Mouse (Mus musculus) bone marrow macrophage, adult 2 months (primary cell): ENCODE results near the gene Slc30a3. TPM values are rescaled to one million over a fixed set of nuclear protein-coding genes. Genes with fewer than 3 reads are reported as not detected.
"Not testable (repeated sequence)": the region's sequence is repeated elsewhere in the genome, so short reads cannot be mapped to it uniquely, and the experiment has no call there.

ENCODE experiments used
- H3K27ac ChIP-seq: 2 replicates; pipeline ENCODE4 v1.5.1; 2012; ENCODE audit warnings: low read depth, low read length; ENCODE audit not compliant: insufficient read depth
- H3K4me1 ChIP-seq: 2 replicates; pipeline ENCODE4 v1.6.1; 2012; ENCODE audit warnings: low read length; ENCODE audit not compliant: control insufficient read depth, insufficient read depth
- H3K4me3 ChIP-seq: 2 replicates; pipeline ENCODE4 v1.5.1; 2012; ENCODE audit warnings: mild to moderate bottlenecking, low read length, moderate library complexity; ENCODE audit not compliant: insufficient read depth
- CTCF ChIP-seq: IDR thresholded peaks from 2 replicates; pipeline ENCODE4 v1.5.1; 2012; ENCODE audit warnings: low read depth, mild to moderate bottlenecking, low read length, moderate library complexity
- POLR2A ChIP-seq: IDR thresholded peaks from 2 replicates; pipeline ENCODE4 v1.6.1; 2012; ENCODE audit warnings: mild to moderate bottlenecking, low read depth, low read length, borderline replicate concordance
- polyA plus RNA-seq: library from polyadenylated mRNA; stranded (reverse); fragments of >200 nt; gene quantifications from 2 replicates; pipeline ENCODE4 v1.2.4, GENCODE M21; 2012; ENCODE audit not compliant: missing spikeins, insufficient read depth, insufficient read length

The Slc30a3 gene
- polyA plus RNA-seq, 1 experiment, result not detected

DNA sequence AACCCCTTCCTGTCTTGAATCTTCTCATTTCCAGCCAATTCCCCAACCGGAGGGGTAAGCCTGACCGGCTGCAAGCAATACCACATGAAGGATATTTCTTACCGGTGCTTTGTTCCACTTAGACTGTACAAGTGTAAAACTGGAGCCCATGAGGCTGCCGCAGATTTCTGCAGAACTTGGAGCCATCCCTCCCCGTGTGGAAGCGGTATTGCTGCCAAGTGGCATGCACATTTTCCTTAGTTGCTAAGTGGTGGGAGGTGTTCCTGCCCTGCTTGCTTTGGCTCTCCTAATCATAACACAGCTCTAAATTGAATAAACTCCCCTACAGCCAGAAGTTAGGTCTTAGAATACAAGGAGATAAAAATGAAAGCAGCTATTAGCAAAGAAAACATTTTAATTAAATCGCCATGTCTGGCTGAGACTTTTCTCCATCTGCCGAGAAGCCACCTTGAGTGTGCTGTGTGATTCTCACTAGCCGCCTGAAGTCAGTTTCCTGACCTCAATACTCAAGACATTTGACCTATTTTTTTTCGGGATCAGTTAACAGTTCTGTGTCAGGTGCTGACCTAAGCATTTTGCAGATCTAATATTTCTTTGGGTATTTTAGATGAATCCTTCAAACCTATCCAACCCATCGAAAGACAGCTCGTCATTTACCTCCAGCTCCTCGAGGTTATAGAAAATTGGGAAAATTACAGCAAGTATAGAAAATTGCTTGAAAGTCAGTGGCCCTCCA lies 27.8 kb downstream of the Slc30a3 start:
- Histone ChIP-seq H3K4me1 (no peaks in the 10 kb centered on the region), H3K4me3 (no peak overlapping the region), H3K27ac (no peak overlapping the region)
- TF ChIP-seq POLR2A (no peak), CTCF (no peak)

DNA sequence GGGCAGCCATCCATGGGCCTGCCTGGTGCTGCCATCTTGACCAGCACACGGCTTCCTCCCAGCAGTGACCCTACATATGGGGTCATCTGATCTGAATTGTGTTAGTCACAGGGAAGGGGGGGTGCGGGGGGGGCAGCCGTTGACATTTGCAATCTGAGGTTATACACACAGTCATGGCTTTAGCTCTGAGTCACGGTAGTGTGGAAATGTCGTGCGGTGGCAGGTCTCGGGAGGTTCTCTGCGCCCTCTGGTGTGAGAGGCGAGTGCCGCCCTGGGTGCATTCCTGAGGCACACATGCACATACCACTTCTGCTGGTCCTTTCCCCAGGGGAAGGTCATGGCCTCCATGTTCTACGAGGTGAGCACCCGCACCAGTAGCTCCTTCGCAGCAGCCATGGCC lies 31.7 kb downstream of the Slc30a3 start:
- Histone ChIP-seq H3K4me3 (no peak overlapping the region), H3K4me1 (no peaks in the 10 kb centered on the region), H3K27ac (no peak overlapping the region)
- TF ChIP-seq POLR2A (no peak), CTCF (no peak)

DNA sequence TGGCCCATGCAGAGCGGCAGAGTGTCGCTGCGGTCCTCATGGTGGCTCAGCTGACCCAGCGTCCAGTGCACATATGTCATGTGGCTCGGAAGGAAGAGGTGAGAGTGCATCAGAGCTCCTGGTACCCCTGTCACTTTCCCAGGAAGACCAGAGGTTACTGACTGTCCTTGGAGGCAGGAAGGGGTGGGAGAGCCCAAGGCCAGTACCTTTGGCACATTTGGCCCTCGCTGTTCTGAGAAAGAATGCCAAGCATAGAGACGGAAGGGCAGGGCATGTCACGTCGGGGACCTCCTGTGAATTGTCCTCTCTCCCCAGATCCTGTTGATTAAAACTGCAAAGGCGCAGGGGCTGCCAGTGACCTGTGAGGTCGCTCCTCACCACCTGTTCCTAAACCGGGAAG lies 34.9 kb downstream of the Slc30a3 start:
- Histone ChIP-seq H3K4me1 (no peaks in the 10 kb centered on the region), H3K4me3 (no peak overlapping the region), H3K27ac (no peak overlapping the region)
- TF ChIP-seq POLR2A (no peak), CTCF (no peak)

DNA sequence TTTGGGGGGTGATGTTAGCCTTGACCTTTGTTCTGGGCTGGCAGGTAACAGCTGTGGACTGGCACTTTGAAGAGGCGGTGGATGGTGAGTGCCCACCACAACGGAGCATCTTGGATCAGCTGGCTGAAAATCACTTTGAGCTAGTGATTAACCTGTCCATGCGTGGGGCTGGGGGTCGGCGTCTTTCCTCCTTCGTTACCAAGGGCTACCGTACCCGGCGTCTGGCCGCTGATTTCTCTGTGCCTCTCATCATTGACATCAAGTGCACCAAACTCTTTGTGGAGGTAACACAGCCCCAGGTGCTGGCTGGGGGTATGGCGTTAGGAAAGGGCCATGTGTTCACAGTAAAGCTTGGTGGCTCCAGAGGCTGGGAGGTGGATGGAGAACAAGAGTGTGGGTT lies 36.2 kb downstream of the Slc30a3 start:
- TF ChIP-seq CTCF (no peak), POLR2A (no peak)
- H3K4me3 ChIP-seq, result no peak overlapping the region

DNA sequence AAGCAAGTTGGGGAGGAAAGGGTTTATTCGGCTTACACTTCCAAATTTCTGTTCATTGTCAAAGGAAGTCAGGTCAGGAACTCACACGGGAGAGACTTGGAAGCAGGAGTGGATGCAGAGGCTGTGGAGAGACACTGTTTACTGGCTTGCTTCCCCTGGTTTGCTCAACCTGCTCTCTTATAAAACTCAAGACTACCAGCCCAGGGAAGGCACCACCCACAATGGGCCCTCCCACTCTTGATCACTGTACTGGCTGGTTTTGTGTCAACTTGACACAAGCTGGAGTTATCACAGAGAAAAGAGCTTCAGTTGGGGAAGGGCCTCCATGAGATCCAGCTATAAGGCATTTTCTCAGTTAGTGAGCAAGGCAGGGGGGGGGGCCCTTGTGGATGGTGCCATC lies 37.0 kb downstream of the Slc30a3 start:
- TF ChIP-seq CTCF (no peak), POLR2A (no peak)

More for the DNA sequence above, 36.2 kb downstream of the Slc30a3 start:
- H3K27ac ChIP-seq, result no peak overlapping the region
- H3K4me1 ChIP-seq, result no peaks in the 10 kb centered on the region

DNA sequence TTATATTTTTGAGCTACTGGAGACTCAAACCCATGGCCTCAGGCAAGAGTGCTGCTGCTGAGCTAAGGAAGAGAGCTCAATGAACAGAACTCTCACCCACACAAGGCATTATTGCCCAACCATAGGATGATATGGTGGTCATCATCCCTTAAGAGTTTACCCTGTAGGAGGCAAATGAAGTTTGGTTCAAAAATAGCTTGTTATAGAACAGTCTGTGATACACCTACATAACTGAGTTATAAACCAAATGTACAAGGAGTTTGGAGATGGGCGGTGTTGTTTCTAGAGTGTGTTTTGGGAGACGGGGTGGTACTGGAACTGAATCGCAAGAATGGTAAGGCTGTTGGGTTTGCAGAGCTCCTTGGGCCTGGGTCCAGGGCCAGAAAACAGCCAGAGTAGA lies 38.2 kb downstream of the Slc30a3 start:
- TF ChIP-seq CTCF, result no peak
- TF ChIP-seq POLR2A, result no peak
- H3K4me3 ChIP-seq, result no peak overlapping the region
- no peak overlapping the region for H3K27ac ChIP-seq
- no peaks in the 10 kb centered on the region for H3K4me1 ChIP-seq

More for the DNA sequence above, 37.0 kb downstream of the Slc30a3 start:
- Histone ChIP-seq H3K4me1 (no peaks in the 10 kb centered on the region), H3K4me3 (no peak overlapping the region), H3K27ac (no peak overlapping the region)

DNA sequence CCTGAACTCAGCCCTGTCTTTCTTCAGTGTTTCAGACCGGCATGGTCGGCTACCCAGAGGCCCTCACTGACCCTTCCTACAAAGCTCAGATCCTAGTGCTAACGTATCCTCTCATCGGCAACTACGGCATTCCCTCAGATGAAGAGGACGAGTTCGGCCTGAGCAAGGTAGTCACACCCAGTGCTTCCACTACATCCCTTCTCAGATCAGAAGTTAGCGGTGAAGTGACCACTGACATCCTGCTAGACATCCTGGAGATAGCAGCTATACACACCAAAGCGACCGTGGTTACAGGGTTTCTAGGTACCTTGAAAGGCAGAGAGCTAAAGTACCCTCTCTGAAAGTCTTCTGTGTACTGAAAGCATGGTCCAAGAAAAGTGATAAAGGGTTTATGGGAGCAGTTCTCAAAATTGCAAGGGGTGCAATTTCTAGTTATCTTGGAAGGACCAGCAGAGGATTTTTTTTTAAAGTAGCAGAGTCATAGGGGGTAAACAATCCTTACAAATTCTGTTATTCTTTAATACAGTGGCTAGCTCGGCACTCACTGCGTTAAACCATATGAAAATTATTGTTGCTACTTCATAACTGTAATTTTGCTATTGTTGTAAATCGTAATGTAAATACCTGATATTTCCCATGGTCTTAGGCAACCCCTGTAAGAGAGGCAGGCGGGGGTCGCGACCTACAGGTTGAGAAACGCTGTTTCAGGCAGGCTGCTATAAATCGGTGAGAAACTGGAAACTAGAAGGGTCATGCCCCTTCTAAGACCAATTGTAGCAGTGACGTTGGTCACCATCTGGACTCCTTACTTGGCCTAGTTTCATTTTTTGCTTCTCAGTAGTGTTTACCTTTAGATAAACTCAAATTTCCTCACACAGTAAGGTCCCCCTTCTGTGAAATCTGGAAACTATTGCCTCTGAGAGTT lies 52.6 kb downstream of the Slc30a3 start:
- Histone ChIP-seq H3K4me1 (peaks cover 9% of the 10 kb centered on the region), H3K27ac (no peak overlapping the region), H3K4me3 (peak overlapping the region; percentile 76)
- TF ChIP-seq POLR2A (no peak), CTCF (no peak)

DNA sequence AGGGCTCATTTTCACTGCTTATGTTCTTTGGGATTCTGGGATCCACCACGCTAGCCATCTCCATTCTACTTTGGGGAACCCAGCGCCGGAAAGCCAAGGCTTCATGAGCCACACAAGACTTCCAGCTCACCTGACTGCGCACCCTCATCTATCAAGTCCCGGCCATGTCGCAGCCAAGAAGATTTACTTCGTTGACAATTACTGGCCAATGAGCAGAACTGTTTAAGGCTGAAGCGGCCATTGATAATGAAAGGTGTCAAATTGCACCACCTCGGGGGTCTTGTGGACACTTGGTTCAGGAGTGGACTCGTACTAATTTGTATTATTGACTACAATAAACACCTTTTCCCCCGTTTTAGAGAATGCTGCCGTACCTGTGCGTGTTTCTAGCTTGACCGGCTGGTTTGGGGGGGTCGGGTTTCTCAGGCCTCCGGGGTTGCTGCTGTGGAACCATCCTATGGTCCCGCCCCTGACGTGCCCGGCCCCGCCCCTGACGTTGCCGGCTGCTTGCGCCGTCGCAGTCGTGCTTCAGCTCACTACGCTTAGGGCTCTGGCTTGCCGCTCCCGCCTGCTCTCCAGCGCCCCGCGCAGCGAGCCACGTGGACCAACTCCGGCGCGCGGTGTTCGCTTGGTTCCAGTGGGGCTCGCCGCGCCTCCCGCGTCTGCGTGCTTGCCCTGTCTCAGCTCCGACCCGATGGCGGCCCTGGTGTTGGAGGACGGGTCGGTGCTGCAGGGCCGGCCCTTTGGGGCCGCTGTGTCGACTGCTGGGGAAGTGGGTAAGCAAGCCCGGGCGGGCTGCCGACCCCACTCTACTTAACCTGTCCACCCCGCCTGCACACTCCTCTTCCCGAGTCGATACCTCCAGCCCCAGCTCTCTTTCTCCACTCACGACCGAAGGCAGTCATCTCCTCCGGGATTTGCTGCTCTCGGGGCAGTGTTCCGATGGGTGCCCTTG lies 53.5 kb downstream of the Slc30a3 start, which contains the start of gene Cad:
Cad (plus strand) TSS at position 520 of the 955 bp plus-strand sequence.
- TF ChIP-seq POLR2A (no peak), CTCF (no peak)
- Histone ChIP-seq H3K27ac (peak within 1 kb of the TSS; percentile 8; the same call in 1 of the 2 replicates), H3K4me1 (peaks cover 9% of the 10 kb centered on the region), H3K4me3 (peak within 1 kb of the TSS; percentile 76)

DNA sequence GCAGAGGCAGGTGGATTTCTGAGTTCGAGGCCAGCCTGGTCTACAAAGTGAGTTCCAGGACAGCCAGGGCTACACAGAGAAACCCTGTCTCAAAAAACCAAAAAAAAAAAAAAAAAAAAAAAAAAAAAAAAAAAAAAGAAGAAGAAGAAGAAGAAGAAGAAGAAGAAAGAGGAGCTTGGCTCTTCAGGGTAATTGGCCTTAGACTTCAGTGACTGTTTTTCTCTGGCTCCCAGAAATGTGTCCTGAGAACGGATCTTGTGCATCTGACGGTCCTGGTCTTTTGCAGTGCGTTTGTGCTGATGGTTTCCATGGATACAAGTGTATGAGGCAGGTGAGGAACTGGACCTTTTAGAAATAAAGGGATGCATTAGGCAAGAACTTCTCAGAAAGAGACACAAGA lies 54.3 kb downstream of the Slc30a3 start:
- not testable (repeated sequence) for H3K27ac ChIP-seq, H3K4me1 ChIP-seq, H3K4me3 ChIP-seq
